Mouse (Mus musculus) midbrain, embryonic 10.5 days (tissue): ENCODE data around the gene Tll1. TPM values are rescaled to one million over a fixed set of nuclear protein-coding genes. Genes with fewer than 3 reads are reported as not detected.
A peak's percentile ranks its signal among the peaks of the same experiment; 100 is the strongest.

Source experiments
- DNase-seq: peaks from one replicate; pipeline ENCODE4 v3.0.0-alpha.2; 2017; ENCODE audit warnings: low spot score
- H3K27ac ChIP-seq: fragments of 300-500 bp; sonication (generic); replicated peaks from 2 replicates; pipeline ENCODE4 v1.5.1; 2016; ENCODE audit warnings: mild to moderate bottlenecking
- H3K27me3 ChIP-seq: fragments of 300-500 bp; sonication (generic); 2 replicates; pipeline ENCODE4 v1.6.1; 2016; ENCODE audit warnings: low read depth, mild to moderate bottlenecking; ENCODE audit not compliant: poor library complexity, severe bottlenecking
- H3K36me3 ChIP-seq: fragments of 300-500 bp; sonication (generic); 2 replicates; pipeline ENCODE4 v1.6.1; 2016; ENCODE audit warnings: mild to moderate bottlenecking, moderate library complexity
- H3K4me1 ChIP-seq: fragments of 300-500 bp; sonication (generic); 2 replicates; pipeline ENCODE4 v1.6.1; 2016
- H3K4me3 ChIP-seq: fragments of 300-500 bp; sonication (generic); 2 replicates; pipeline ENCODE4 v1.5.1; 2016; ENCODE audit warnings: mild to moderate bottlenecking, moderate library complexity
- H3K9me3 ChIP-seq: fragments of 300-500 bp; sonication (generic); replicated peaks from 2 replicates; pipeline ENCODE4 v1.6.1; 2016; ENCODE audit warnings: mild to moderate bottlenecking
- WGBS: fragments of 180-500 bp; shearing (Covaris S2); methylation state at CpG from one replicate; pipeline ENCODE4 v1.1.7; 2016; 5-methylcytosine and 5-hydroxymethylcytosine counted together
- polyA plus RNA-seq: library from polyadenylated mRNA; unstranded; fragments of >200 nt; fragmentation: Nextera tagmentation; extraction: Ambion mirVana; gene quantifications from 2 replicates; pipeline ENCODE4 v1.2.1, GENCODE M21; 2016

Tll1 gene
- polyA plus RNA-seq: 0.69 and 1.0 TPM in 2 replicates

DNA sequence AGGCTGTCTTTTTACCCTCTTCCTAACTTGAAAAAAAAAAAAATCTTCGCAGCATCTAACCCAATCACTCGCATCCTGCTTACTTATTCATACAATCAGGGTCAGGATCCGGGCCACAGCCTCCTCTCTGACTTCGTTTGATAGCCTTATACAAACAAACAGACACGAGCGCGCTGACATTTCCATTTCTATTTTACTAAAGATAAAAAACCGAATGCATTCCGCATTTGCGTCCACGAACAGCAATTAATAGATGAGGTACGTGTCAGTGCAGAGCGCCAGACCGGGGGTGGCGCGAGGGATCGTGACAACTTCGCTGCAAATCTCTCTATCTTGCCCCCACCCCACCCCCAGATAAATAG is at the start of gene Tll1:
TSS of gene Tll1 (minus strand) at position 248 of the 362 bp plus-strand sequence.
- peaks cover 56% of the 10 kb centered on the region for H3K27me3 ChIP-seq
- no peaks in the 10 kb centered on the region for H3K36me3 ChIP-seq
- under 1% methylated on average over 18 of the region's 18 CpGs for WGBS
- H3K9me3 ChIP-seq: no peaks in the 10 kb centered on the region
- peaks cover 23% of the 10 kb centered on the region for H3K4me1 ChIP-seq
- peak within 1 kb of the TSS; percentile 58 for H3K27ac ChIP-seq
- H3K4me3 ChIP-seq: peak within 1 kb of the TSS; percentile 76
- no peak for DNase-seq

DNA sequence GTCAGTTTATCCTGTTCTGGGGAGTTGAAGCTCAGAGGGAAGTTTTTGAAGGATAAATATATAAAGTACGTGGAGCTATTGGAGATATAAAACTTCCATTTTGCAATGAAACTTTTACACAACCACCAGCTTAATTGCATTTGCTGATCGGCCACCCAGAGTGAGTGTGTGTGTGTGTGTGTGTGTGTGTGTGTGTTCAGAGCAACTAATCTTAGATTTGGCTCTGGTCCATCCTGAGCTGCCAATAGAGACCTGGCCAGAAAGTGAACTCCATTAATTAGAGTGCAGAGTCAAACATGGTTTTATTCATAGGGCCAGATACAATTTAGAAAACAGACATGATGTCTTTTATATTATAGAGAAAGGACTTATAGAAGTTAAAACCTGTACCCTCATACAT is 32.6 kb upstream of the Tll1 start:
- no peaks in the 10 kb centered on the region for H3K27me3 ChIP-seq
- no peak overlapping the region for H3K27ac ChIP-seq
- H3K4me3 ChIP-seq: no peak overlapping the region
- no peaks in the 10 kb centered on the region for H3K36me3 ChIP-seq
- H3K9me3 ChIP-seq: no peaks in the 10 kb centered on the region
- no peaks in the 10 kb centered on the region for H3K4me1 ChIP-seq
- WGBS: 93% methylated on average over 2 of the region's 2 CpGs
- DNase-seq: no peak

DNA sequence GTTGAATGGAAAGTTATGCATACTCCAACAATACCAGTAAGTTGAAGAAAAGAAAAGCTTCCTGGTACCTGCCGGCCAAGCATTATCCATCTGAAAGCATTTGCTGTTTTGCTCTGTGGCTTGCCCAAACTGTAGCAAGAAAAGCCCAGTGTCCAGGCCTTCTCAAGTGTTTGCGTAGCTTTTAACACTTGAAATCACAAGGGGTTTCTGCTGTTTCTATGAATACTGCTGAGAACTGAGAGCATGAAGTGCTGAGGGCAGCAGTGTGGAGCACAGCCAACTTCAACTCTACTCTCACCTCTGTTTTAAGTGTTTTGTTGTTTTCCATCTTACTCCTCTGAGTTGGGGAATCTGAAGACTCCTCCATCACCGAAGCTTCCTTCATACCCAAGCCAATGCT is 15.5 kb upstream of the Tll1 start:
- WGBS: 93% methylated on average over 3 of the region's 3 CpGs

GRCm38 (mm10) chr8:64217644-64218043 is 11.6 kb upstream of the Tll1 start:
- Histone ChIP-seq H3K36me3 (no peaks in the 10 kb centered on the region), H3K4me1 (no peaks in the 10 kb centered on the region), H3K27me3 (no peaks in the 10 kb centered on the region), H3K9me3 (no peaks in the 10 kb centered on the region), H3K27ac (no peak overlapping the region), H3K4me3 (no peak overlapping the region)
- 66% methylated on average over 2 of the region's 2 CpGs for WGBS
- no peak for DNase-seq

More for the DNA sequence above, 15.5 kb upstream of the Tll1 start:
- H3K4me3 ChIP-seq: no peak overlapping the region
- H3K9me3 ChIP-seq: no peaks in the 10 kb centered on the region
- no peaks in the 10 kb centered on the region for H3K4me1 ChIP-seq
- no peaks in the 10 kb centered on the region for H3K36me3 ChIP-seq
- no peak overlapping the region for H3K27ac ChIP-seq
- no peak for DNase-seq
- H3K27me3 ChIP-seq: no peaks in the 10 kb centered on the region

- Histone ChIP-seq H3K4me3 (no peak overlapping the region), H3K9me3 (no peaks in the 10 kb centered on the region), H3K4me1 (no peaks in the 10 kb centered on the region), H3K36me3 (no peaks in the 10 kb centered on the region), H3K27me3 (no peaks in the 10 kb centered on the region), H3K27ac (no peak overlapping the region)
- no peak for DNase-seq
- 84% methylated on average over 1 of the region's 1 CpGs for WGBS
Measured at GRCm38 (mm10) chr8:64216252-64216651, 10.2 kb upstream of the Tll1 start.

- no peak for DNase-seq
- H3K27ac ChIP-seq: no peak overlapping the region
- 68% methylated on average over 6 of the region's 6 CpGs for WGBS
- H3K9me3 ChIP-seq: no peaks in the 10 kb centered on the region
- no peak overlapping the region for H3K4me3 ChIP-seq
- H3K4me1 ChIP-seq: no peaks in the 10 kb centered on the region
- no peaks in the 10 kb centered on the region for H3K36me3 ChIP-seq
- no peaks in the 10 kb centered on the region for H3K27me3 ChIP-seq
Measured at GRCm38 (mm10) chr8:64215374-64215773, 9.3 kb upstream of the Tll1 start.

DNA sequence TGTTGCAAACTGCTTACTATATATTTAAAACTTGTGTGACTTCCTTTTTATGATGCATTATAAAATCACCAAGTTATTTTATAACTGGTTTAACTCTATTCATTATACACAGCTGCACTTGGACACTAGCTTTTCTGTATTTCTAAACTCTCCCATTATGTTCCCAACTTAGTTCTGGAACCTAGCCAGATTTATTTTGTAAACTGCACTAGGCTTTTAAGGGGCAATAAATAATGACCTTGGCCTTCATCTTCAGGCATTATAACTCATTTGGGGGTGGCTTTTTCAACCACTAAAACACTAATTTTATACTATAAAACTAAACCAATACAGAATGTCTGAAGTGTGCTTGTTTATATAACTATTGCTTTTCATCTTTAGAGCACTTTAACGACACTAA is 8.8 kb upstream of the Tll1 start:
- no peak overlapping the region for H3K27ac ChIP-seq
- no peaks in the 10 kb centered on the region for H3K9me3 ChIP-seq
- no peaks in the 10 kb centered on the region for H3K27me3 ChIP-seq
- DNase-seq: no peak
- no peaks in the 10 kb centered on the region for H3K4me1 ChIP-seq
- H3K4me3 ChIP-seq: no peak overlapping the region
- 87% methylated on average over 1 of the region's 1 CpGs for WGBS
- H3K36me3 ChIP-seq: no peaks in the 10 kb centered on the region

DNA sequence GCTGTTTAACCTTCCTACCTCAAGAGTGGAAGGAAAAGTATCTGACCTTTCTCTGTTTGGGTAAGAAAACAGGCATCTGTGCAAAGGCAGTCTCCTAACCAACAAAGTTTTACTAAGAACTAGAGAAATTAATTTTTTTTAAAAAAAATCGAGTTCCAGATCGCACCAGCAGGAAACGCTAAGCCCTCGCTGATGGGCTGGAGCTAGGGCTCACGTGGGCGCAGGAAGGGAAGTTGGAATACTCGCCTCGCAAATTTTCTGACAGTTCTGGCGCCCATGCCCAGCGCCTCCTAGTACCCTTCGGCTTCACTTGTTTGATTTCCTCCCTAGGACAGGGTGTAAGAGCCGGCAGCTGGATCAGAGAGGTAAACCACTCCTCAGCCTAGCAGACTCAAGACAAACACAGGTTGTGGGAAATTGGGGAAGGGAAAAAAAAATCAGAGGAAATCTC is 365 bp upstream of the Tll1 start:
- peaks cover 56% of the 10 kb centered on the region for H3K27me3 ChIP-seq
- H3K4me3 ChIP-seq: peak overlapping the region; percentile 76
- no peaks in the 10 kb centered on the region for H3K36me3 ChIP-seq
- peak; percentile 30 for DNase-seq
- H3K27ac ChIP-seq: no peak overlapping the region
- H3K9me3 ChIP-seq: no peaks in the 10 kb centered on the region
- WGBS: under 1% methylated on average over 12 of the region's 12 CpGs
- H3K4me1 ChIP-seq: peaks cover 23% of the 10 kb centered on the region

GRCm38 (mm10) chr8:64205321-64206023 is 599 bp downstream of the Tll1 start:
- no peaks in the 10 kb centered on the region for H3K9me3 ChIP-seq
- H3K36me3 ChIP-seq: no peaks in the 10 kb centered on the region
- H3K4me1 ChIP-seq: peaks cover 23% of the 10 kb centered on the region
- H3K27me3 ChIP-seq: peaks cover 56% of the 10 kb centered on the region
- H3K27ac ChIP-seq: peak overlapping the region; percentile 58
- DNase-seq: peak; percentile 66
- H3K4me3 ChIP-seq: peak overlapping the region; percentile 76
- WGBS: under 1% methylated on average over 61 of the region's 61 CpGs

- under 1% methylated on average over 19 of the region's 19 CpGs for WGBS
- Histone ChIP-seq H3K4me1 (peaks cover 23% of the 10 kb centered on the region), H3K4me3 (peak overlapping the region; percentile 76), H3K27ac (no peak overlapping the region; the same call in 1 of the 2 replicates), H3K27me3 (peaks cover 56% of the 10 kb centered on the region), H3K36me3 (no peaks in the 10 kb centered on the region), H3K9me3 (no peaks in the 10 kb centered on the region)
- peak; percentile 43 for DNase-seq
Measured at GRCm38 (mm10) chr8:64204801-64205311, 1.2 kb downstream of the Tll1 start.

DNA sequence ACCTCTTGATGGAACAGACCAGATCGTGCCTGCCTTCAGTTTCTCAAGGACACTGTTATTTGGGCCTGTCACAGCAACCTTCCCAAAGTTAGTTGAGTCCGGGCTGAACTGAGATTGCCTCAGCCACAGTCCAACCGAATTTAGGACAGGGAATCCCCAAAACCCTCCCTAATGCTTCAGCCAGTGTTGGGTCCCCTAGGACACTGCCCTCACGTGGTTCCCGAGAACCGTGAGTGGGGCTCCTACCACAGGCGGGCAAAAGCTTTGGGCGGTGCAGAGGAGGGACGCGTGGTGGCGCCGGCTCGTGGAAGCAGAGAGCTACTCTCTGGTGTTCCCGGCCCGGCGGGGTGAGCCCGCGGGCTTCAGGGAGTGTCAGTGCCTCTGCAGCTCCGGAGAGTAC is 1.9 kb downstream of the Tll1 start:
- Histone ChIP-seq H3K4me1 (peaks cover 23% of the 10 kb centered on the region), H3K27ac (no peak overlapping the region), H3K27me3 (peaks cover 56% of the 10 kb centered on the region), H3K4me3 (peak overlapping the region; percentile 76), H3K9me3 (no peaks in the 10 kb centered on the region), H3K36me3 (no peaks in the 10 kb centered on the region)
- WGBS: 2% methylated on average over 19 of the region's 19 CpGs
- DNase-seq: peak; percentile 59

DNA sequence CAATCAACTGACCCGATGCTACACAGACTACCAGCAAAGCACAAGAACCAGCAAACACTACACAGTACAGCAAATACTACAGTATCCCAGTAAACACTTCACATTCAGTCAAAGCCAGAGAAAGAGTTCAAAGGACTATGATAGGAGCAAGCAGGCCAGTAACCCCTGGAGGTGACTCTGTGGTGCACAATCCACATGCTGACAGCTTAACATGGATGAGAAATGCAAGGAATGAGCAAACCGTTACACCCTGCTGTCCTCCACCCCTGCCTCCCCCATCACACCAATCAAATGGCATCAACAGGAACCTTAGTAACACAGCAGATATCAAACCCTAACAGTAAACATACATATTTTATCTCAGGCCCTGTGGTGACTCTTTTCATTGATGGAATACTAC is 7.7 kb downstream of the Tll1 start:
- Histone ChIP-seq H3K27ac (no peak overlapping the region), H3K4me1 (no peaks in the 10 kb centered on the region), H3K36me3 (no peaks in the 10 kb centered on the region), H3K27me3 (peaks cover 12% of the 10 kb centered on the region), H3K9me3 (no peaks in the 10 kb centered on the region), H3K4me3 (no peak overlapping the region)
- 81% methylated on average over 2 of the region's 2 CpGs for WGBS
- DNase-seq: no peak

DNA sequence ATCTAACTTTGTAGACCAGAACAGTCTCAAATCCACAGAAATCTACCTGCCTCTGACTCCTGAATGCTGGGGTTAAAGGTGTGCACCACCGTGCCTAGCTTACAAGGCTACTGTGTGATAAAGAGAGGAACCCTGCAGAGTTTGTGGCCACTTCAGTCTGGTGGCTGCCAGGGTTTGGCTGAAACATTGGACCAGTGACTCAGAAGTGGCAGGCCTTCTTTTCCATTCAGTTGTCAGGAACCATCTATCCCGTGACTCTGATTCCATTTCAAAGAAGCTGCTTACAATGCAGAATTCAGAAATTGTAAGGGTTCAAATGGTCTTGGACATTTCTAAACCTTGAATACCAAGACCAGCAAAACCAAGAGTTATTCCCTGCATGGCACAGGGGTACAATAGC is 12.7 kb downstream of the Tll1 start:
- Histone ChIP-seq H3K4me1 (no peaks in the 10 kb centered on the region), H3K27me3 (no peaks in the 10 kb centered on the region), H3K9me3 (no peaks in the 10 kb centered on the region), H3K4me3 (no peak overlapping the region), H3K36me3 (no peaks in the 10 kb centered on the region), H3K27ac (no peak overlapping the region)
- DNase-seq: no peak
- WGBS: 58% methylated on average over 2 of the region's 2 CpGs
